Mouse (Mus musculus) lung, postnatal 25 days (tissue): ENCODE results near the gene Olfr491.

ENCODE experiments used
- DNase-seq: peaks from one replicate; pipeline ENCODE4 v3.0.0; 2022; ENCODE audit warnings: low spot score

Gene Olfr491

GRCm38 (mm10) chr7:108313151-108313550 is at the start of gene Olfr491:
TSS of gene Olfr491 (plus strand) at chr7:108313451.
- DNase-seq = no peak

GRCm38 (mm10) chr7:108288834-108289233 is 24.4 kb upstream of the Olfr491 start, which contains the start of gene Olfr490:
TSS of gene Olfr490 (minus strand) at chr7:108288934.
- DNase-seq = no peak

- no peak for DNase-seq
Measured at GRCm38 (mm10) chr7:108323574-108323973, 10.3 kb downstream of the Olfr491 start, which contains the start of gene Olfr492. TSS of gene Olfr492 (minus strand) at chr7:108323674.

GRCm38 (mm10) chr7:108346879-108347278 is 33.6 kb downstream of the Olfr491 start, which contains the start of gene Olfr493:
TSS of gene Olfr493 (minus strand) at chr7:108346979.
- DNase-seq = no peak

GRCm38 (mm10) chr7:108365035-108365434 is 51.8 kb downstream of the Olfr491 start, which contains the start of gene Olfr494:
TSS of gene Olfr494 (plus strand) at chr7:108365335.
- DNase-seq = no peak
